Mouse (Mus musculus) thymus, adult 2 months (tissue): ENCODE data around the gene Rsbn1l.

Experiments
- CTCF ChIP-seq: fragments of 200-500 bp; IDR thresholded peaks from 2 replicates; pipeline ENCODE4 v1.5.1; 2012; ENCODE audit warnings: mild to moderate bottlenecking, control low read depth, low read length, moderate library complexity, borderline replicate concordance; ENCODE audit not compliant: control insufficient read depth, poor library complexity, insufficient read depth; ENCODE audit errors: extremely low read depth
- POLR2A ChIP-seq: fragments of 200-500 bp; IDR thresholded peaks from 2 replicates; pipeline ENCODE4 v1.6.1; 2012; ENCODE audit warnings: mild to moderate bottlenecking, low read length, control low read depth, moderate library complexity; ENCODE audit not compliant: control insufficient read depth, poor library complexity, insufficient read depth; ENCODE audit errors: extremely low read depth

GRCm38 (mm10) chr5:20847010-20847409, 109.2 kb downstream of the Rsbn1l start:
- TF ChIP-seq POLR2A (no peak), CTCF (no peak)
